In the genomic region with DNA sequence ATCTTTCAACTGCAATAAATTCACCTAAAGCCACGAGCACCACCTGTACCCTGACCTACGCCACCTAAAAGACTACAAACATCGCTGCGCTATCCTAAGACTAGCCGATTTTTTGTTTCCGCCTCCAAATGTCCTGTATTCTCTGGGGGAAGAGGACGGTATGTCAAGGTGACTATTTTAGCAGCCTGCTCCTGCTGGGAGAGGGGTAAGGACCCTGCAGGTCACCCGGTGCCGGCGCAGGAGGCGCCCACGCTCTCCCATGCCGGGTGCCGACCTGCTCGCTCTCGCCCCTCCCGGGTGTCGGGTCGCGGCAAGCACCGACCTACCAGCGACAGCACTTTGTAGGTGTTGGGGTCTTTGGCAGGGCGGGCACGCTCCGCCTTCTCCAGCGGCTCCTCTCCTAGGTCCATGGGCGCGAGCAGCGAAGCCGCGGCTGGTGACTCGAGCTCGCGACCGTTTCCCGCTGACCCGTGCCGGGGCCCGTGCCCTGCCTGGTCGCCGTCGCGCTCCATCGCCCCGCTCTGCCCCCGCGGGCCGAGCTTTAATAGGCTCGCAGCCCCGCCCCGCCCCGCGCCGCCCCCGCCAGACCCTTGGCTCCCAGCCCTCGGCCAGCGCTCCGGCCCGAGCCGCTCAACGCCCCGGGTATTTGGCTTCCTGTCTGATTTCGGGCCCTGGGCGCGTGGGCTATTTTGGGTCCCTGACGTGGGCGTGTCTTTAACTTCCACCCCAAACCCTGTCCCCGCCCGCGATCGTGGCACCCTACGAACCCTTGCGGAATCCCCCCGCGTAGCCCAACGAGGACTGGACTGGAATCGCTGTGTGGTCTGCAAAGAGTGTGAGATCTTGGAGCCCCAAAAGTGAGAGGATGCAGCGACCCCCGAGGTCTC, we compare ENCODE assay signal across 8 mouse cellular contexts. TPM values are rescaled to one million over a fixed set of nuclear protein-coding genes. Genes with fewer than 3 reads are reported as not detected.
DNase-seq lines count a peak whose midpoint lies in the region; ATAC-seq and TF ChIP-seq lines count a peak whose summit lies in the region.

Gene Enpp1 (minus strand): TSS at position 680 of the 887 bp plus-strand sequence.

- peak within 1 kb of the TSS; percentile 37 for H3K27ac ChIP-seq in left cerebral cortex, adult 2 months
- no peak within 1 kb of the TSS for H3K27ac ChIP-seq in embryonic facial prominence, embryonic 11.5 days (replicated peaks; ENCODE audit: low read depth, low read length)
- H3K27ac ChIP-seq in kidney, adult 2 months (ENCODE audit: insufficient read depth, low read depth, low read length): peak within 1 kb of the TSS; percentile 76
- H3K27ac ChIP-seq in liver, embryonic 15.5 days (replicated peaks): no peak within 1 kb of the TSS

- H3K9ac ChIP-seq in embryonic facial prominence, embryonic 11.5 days (replicated peaks; ENCODE audit: low read length): peak within 1 kb of the TSS; percentile 41
- H3K9ac ChIP-seq in liver, embryonic 15.5 days: peak within 1 kb of the TSS; percentile 54

- H3K4me3 ChIP-seq in left cerebral cortex, adult 2 months: peak within 1 kb of the TSS; percentile 57
- peak within 1 kb of the TSS; percentile 63 for H3K4me3 ChIP-seq in embryonic facial prominence, embryonic 11.5 days (ENCODE audit: low read depth, low read length)
- H3K4me3 ChIP-seq in kidney, adult 2 months (ENCODE audit: insufficient read depth, low read depth, low read length): peak within 1 kb of the TSS; percentile 98
- peak within 1 kb of the TSS; percentile 65 for H3K4me3 ChIP-seq in liver, embryonic 15.5 days (replicated peaks)

- WGBS in embryonic facial prominence, embryonic 11.5 days: under 1% methylated on average over 62 of the region's 79 CpGs
- under 1% methylated on average over 79 of the region's 79 CpGs for WGBS in kidney, adult 2 months
- under 1% methylated on average over 79 of the region's 79 CpGs for WGBS in liver, embryonic 15.5 days (ENCODE audit: insufficient replicate concordance)

- H3K27me3 ChIP-seq in embryonic facial prominence, embryonic 11.5 days (ENCODE audit: control insufficient read depth, insufficient read depth, low read length): peaks cover 3% of the 10 kb centered on the region; the same call in 1 of the 2 replicates
- H3K27me3 ChIP-seq in kidney, adult 2 months (replicated peaks; ENCODE audit: control insufficient read depth, insufficient read depth, low read length): no peaks in the 10 kb centered on the region
- peaks cover 28% of the 10 kb centered on the region for H3K27me3 ChIP-seq in liver, embryonic 15.5 days
- no peaks in the 10 kb centered on the region for H3K27me3 ChIP-seq in splenic B cell, adult 2 months (ENCODE audit: control insufficient read depth, insufficient read depth, low read length, poor library complexity, severe bottlenecking)

- peak; percentile 17 to 28 for DNase-seq in left cerebral cortex, adult 2 months (ENCODE audit: extremely low spot score in 1 of 2, low spot score in 2 of 2)
- no peak for DNase-seq in left cerebral cortex, adult 11 months (ENCODE audit: low spot score)
- DNase-seq in embryonic facial prominence, embryonic 11.5 days (ENCODE audit: low spot score): peak; percentile 43
- peak; percentile 65 to 68 for DNase-seq in heart, adult 9 months (ENCODE audit: low spot score in 2 of 2)
- DNase-seq in kidney, adult 2 months: peak; percentile 90
- peak; percentile 61 to 62 for DNase-seq in natural killer cell, adult 2 months (ENCODE audit: low spot score in 2 of 2)
- peak; percentile 69 for DNase-seq in splenic B cell, adult 2 months (ENCODE audit: low read depth, low spot score)

- peak within 1 kb of the TSS; percentile 98 for H3K4me2 ChIP-seq in embryonic facial prominence, embryonic 11.5 days (ENCODE audit: low read depth, low read length)
- H3K4me2 ChIP-seq in liver, embryonic 15.5 days: peak within 1 kb of the TSS; percentile 92

- no peak for TF ChIP-seq POLR2A in kidney, adult 2 months (IDR thresholded peaks at IDR 0.05; ENCODE audit: low read depth, low read length)

- intact Hi-C loops in left cerebral cortex, adult 2 months (cut with DNase I): no loop called here

- H3K36me3 ChIP-seq in embryonic facial prominence, embryonic 11.5 days (replicated peaks; ENCODE audit: control insufficient read depth, insufficient read depth, low read depth, low read length): no peaks in the 10 kb centered on the region
- no peaks in the 10 kb centered on the region for H3K36me3 ChIP-seq in kidney, adult 2 months (ENCODE audit: control insufficient read depth, insufficient read depth, low read length)
- no peaks in the 10 kb centered on the region for H3K36me3 ChIP-seq in liver, embryonic 15.5 days (replicated peaks)
- no peaks in the 10 kb centered on the region for H3K36me3 ChIP-seq in splenic B cell, adult 2 months (ENCODE audit: control insufficient read depth, insufficient read depth, low read length, poor library complexity, severe bottlenecking)

- ATAC-seq in embryonic facial prominence, embryonic 11.5 days (replicated peaks; ENCODE audit: insufficient number of reproducible peaks, low FRiP score, low TSS enrichment, low read depth): peak; percentile 79
- peak; percentile 84 for ATAC-seq in liver, embryonic 15.5 days (ENCODE audit: insufficient read depth)

- no peaks in the 10 kb centered on the region for H3K9me3 ChIP-seq in embryonic facial prominence, embryonic 11.5 days (replicated peaks; ENCODE audit: control insufficient read depth, low read length)
- no peaks in the 10 kb centered on the region for H3K9me3 ChIP-seq in liver, embryonic 15.5 days (replicated peaks)

- no peaks in the 10 kb centered on the region for H3K4me1 ChIP-seq in embryonic facial prominence, embryonic 11.5 days (ENCODE audit: control insufficient read depth, insufficient read depth, low read length)
- 0 out of 2 replicates have a peak, but pooled peaks cover 6% of the 10 kb centered on the region for H3K4me1 ChIP-seq in kidney, adult 2 months (ENCODE audit: control insufficient read depth, insufficient read depth, low read length)
- peaks cover 8% of the 10 kb centered on the region for H3K4me1 ChIP-seq in liver, embryonic 15.5 days (replicated peaks)

- no peak; the same call in 1 of the 2 replicates for TF ChIP-seq CTCF in left cerebral cortex, adult 2 months (IDR thresholded peaks at IDR 0.05)
- no peak for TF ChIP-seq CTCF in kidney, adult 2 months (conservative IDR thresholded peaks at IDR 0.05; ENCODE audit: insufficient read depth, insufficient read length, low read depth, low read length)

RNA-seq across cellular contexts. Expression of gene Enpp1, which starts in this region (rescaled TPM):
- 1 to 10 TPM; 3.7 to 4.9 TPM for total RNA-seq in left cerebral cortex, adult 2 months (2021)
- polyA plus RNA-seq in embryonic facial prominence, embryonic 11.5 days (2014; fragmentation: Nextera tagmentation; extraction: Ambion mirVana): 0.68 and 1.4 TPM in 2 replicates
- 8.5 TPM in 2 replicates for polyA plus RNA-seq in kidney, adult 2 months (2012; rRNA removed)
- 2.0 and 2.5 TPM in 2 replicates for polyA plus RNA-seq in liver, embryonic 15.5 days (2015; fragmentation: Nextera tagmentation; extraction: Ambion mirVana)

Comparison
In these comparisons a context has a peak if more than half of its experiments do, and no peak if none do; other contexts are left out.
1. H3K27ac ChIP-seq: peak in left cerebral cortex, adult 2 months (single experiment) and kidney, adult 2 months (single experiment); none in embryonic facial prominence, embryonic 11.5 days (single experiment) and liver, embryonic 15.5 days (single experiment).
2. Peak in every context shown above with its lines, with median percentiles within 50 percentile points of each other: H3K4me3 ChIP-seq.